Mouse (Mus musculus) induced T-regulatory cell, adult 2 months (primary cell): ENCODE data around the gene Mier2.

Experiments used
- DNase-seq: peaks from one replicate; pipeline ENCODE4 v3.0.0-alpha.2; 2012; ENCODE audit warnings: low read depth

Gene Mier2

DNA sequence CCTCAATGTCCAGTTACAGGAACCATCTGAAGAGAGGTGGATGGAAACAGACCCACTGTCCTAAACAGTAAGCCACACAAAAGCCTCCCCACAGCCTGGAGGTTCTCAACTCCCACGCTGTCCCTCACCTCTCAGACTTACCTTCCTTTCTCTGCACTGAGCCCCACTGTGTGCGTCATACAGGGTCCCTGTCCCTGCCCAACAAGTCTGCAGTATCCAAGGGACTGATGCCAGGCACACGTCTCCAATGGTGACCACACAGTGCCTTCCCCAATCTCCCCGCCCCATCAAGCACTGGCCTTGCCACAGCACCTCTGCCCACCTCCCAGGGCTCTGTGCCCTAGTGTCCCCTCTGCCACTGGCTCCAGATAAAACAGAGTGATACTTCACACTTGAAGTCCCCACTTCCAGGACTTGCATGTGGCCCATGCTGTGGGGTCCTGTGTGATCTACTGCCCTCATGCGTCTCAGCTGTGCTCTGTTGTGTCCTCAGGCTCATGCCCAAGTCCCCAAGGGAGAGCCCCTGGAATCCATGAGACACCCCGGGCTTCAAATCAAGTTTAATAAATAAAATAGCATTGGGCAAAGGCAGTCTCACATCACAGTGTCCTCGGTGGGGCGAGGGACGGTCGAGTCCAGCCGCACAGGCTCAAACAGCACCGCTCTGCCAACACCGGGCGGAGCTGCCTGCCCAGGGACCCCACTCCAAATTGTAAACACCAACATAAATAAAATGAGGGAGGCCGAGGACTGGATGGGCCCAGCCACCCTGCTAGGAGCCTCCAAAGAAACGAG, 15.1 kb downstream of the Mier2 start:
- no peak for DNase-seq

DNA sequence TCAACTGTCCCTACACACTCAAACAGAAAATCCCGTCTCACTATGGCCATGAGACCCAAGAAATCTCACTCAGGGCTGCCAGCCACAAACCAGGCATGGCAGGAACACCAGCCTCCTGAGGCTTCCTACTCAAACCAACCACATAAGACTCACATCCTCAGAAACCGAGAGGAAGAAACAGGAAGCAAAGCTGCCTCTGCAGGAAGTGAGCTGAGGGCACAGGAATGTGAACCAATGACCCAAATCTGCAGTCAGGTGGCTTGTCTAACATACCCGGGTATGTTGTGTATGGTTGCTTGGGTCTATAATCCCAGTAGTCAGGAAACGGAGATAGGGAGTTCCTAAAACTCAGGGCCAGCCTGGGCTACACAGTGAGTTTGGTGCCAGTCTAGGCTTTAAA, 16.1 kb downstream of the Mier2 start:
- no peak for DNase-seq

GRCm38 (mm10) chr10:79538323-79538722, 16.7 kb downstream of the Mier2 start:
- no peak for DNase-seq

DNA sequence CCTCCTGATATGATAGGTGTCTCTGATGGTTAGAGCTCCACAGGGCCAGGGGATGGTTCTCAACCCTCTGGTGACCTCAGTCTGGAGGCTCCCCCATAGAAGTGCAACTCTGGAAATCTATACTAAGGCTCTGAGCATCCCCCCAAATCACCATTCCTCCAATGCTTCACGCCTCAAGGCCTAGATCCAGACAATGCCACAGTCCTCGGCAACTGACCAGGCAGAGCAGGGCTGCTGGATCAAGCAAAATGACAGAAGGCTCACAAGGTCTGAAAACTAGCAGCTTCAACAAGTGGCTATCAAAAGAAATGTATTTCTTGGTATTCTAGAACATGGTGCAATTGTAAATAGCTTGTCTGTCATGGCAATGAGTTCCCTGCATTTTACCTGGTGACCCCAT, 17.2 kb downstream of the Mier2 start:
- DNase-seq = no peak

DNA sequence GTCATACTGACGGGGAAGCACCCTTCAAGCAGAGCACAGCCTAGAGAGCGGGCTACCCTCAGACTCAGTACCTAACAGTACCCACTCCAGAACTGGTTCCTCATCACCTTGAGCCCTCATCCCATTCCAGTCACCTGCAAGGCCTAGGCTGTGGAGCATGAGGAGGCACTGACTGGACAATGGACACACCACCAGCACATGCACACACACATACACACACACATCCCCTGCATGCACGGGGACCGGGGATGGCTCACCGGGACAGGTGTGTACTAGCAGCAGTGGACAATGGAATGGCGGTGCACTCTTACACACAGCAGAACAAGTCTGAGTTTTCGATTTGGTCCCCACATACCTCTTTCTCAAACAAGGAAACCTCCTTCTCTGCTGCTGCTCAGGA, 17.7 kb downstream of the Mier2 start:
- DNase-seq = no peak

GRCm38 (mm10) chr10:79536461-79537080, 18.4 kb downstream of the Mier2 start:
- DNase-seq = no peak

- DNase-seq = no peak
Observed at GRCm38 (mm10) chr10:79535431-79535830, 19.6 kb downstream of the Mier2 start.

DNA sequence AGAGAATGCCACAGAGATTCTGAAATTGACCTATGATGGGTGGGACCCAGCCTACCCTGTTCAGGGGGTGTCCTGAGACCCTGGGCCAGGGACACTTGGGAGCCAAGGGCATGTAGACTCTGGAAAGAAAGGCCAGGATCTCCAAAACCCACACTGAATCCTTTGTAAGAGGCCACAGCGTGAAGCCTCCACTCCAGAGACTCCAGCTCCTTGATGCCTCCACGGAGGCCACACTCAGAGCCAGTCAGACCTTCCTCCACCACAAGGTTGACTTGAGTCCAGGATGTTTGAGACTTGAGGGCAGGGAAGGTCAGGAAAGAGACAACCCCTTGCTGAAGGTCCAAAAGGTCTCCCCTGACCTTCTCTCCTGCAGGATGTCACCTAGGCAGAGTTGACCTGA, 20.6 kb downstream of the Mier2 start:
- no peak for DNase-seq

DNA sequence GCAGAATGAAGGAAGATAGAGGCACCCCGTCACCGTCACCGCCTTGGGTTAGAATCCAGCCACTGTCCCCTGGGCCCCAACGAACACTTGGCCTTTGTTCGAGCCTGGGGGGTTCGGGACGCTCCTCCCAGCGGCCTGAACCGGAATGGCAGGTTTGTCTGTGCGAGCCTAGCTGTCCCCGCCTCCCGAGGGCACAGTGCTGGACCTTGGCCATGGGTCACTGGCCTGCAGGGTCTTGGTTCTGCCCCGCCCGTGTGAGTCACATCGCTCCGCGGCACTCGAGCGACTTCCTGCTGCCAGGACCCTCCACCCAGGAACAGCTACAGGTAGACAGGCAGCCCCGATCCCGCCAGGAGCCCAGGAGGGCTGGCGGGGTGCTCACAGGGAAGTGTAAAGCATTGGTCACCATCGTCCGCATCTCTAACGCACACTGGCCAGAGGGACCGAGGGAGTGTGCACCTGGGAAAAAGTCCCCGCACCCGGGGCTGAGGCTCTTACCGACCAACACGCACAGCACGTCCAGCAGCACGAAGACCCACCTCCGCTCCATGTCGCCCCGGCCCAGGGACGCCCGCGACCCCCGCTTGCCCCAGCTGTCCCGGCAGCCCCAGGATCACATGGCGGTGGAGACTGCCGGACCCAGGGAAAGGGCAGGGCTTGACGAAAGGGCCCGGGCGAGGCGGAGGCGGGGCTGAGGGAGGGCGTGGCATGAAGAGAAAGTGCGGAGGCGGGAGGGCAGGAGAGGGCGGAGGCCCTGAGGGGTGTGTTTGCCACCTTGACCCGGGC, 21.7 kb downstream of the Mier2 start, which contains the start of gene Plpp2:
TSS of gene Plpp2 (minus strand) at position 671 of the 786 bp plus-strand sequence.
- peak; percentile 73 for DNase-seq

GRCm38 (mm10) chr10:79532678-79533077, 22.3 kb downstream of the Mier2 start:
- no peak for DNase-seq

- DNase-seq = no peak
Observed at GRCm38 (mm10) chr10:79531593-79531992, 23.4 kb downstream of the Mier2 start.

DNA sequence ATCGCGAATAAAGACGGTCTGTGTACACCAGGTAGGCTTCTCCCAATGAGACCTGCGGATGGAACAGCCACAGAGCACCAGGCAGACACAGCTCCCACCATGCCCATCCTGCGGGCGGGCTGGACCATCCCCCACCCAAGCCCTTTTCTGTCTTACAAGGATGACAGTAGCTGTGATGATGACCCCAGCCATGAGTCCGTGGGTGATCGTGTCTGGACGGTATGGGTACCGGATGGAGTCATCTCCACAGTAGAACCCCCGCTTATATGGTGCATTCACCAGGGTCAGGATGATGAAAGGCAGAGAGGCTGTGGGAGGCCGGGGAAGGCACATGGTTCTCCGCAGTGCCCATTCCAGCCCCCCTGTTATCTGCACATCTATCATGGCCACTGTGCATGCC, 24.3 kb downstream of the Mier2 start:
- no peak for DNase-seq

DNA sequence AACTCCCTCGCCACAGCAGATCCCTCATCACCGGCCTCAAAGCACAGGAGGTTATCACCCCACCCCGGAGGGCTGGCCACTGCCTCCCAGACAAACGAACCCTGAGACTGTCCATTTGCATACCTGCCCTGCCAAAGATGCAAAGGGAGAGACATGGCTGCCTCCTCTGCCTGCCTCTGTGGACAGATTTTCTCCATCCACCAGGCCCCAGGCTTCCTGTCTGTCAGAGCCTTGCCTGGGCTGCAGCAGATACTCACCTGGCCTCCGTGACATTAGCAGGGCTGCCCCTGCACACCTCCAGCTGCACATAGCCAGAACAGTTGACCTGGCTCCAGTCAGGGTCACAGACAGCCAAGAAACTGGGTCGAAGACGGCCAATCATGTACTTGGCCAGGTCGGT, 24.8 kb downstream of the Mier2 start:
- no peak for DNase-seq

GRCm38 (mm10) chr10:79528081-79528480, 26.9 kb downstream of the Mier2 start:
- DNase-seq = no peak

DNA sequence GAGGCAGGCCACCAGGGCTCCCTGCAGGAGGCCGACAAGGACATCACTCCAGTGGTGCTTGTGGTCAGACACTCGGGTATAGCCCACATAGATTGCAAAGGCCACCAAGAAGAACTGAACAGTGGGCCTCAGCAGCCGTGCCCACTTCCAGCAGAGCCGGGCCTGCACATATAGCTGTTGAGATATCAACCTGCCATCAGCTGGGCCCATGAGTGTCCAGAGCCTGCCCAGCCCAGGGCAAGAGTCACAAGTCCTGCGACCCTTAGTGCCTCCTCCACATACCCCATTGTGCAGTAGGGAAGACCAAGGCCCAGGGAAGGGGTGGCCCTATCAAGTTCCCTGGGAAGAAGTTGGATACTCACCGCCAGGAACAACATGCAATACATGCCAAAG, 27.6 kb downstream of the Mier2 start:
- no peak for DNase-seq

GRCm38 (mm10) chr10:79526661-79527452, 28.1 kb downstream of the Mier2 start:
- no peak for DNase-seq

GRCm38 (mm10) chr10:79525456-79526325, 29.3 kb downstream of the Mier2 start:
- no peak for DNase-seq

- no peak for DNase-seq
Observed at GRCm38 (mm10) chr10:79524433-79524832, 30.6 kb downstream of the Mier2 start.

- no peak for DNase-seq
Observed at GRCm38 (mm10) chr10:79506709-79507108, 48.3 kb downstream of the Mier2 start.

GRCm38 (mm10) chr10:79502830-79503644, 52.0 kb downstream of the Mier2 start:
- peak; percentile 47 for DNase-seq
